Mouse (Mus musculus) gonadal fat pad, adult 2 months (tissue): ENCODE results near the gene Cdhr2. TPM values are rescaled to one million over a fixed set of nuclear protein-coding genes. Genes with fewer than 3 reads are reported as not detected.

Source experiments
- DNase-seq: peaks from one replicate; pipeline ENCODE4 v3.0.0-alpha.2; 2012; ENCODE audit warnings: low read depth
- polyA plus RNA-seq: library from polyadenylated mRNA; depleted of rRNA; stranded (reverse); fragments of >200 nt; gene quantifications from 2 replicates; pipeline ENCODE4 v1.2.3, GENCODE M21; 2012; rRNA removed

Gene Cdhr2
- polyA plus RNA-seq, 1 experiment, result 4.8 TPM

DNA sequence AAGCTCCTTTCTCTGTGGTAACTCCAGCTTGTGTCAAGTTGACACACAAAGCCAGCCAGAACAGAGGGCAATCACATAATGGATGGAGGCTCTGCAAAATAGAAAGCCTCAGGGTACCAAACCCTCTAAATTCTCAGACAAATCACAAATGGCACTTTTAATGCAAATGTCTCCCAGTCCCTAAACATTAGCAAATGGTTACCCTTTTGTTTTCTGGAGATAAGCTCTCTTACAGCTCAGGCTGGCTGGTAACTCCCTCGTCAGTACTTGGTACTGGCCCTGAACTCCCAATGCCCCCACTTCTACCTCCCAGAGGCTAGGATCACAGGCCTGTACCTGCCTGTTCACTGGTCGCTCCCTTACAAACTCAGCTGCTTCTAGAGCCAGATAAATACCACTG is 82.0 kb downstream of the Cdhr2 start:
- no peak for DNase-seq

DNA sequence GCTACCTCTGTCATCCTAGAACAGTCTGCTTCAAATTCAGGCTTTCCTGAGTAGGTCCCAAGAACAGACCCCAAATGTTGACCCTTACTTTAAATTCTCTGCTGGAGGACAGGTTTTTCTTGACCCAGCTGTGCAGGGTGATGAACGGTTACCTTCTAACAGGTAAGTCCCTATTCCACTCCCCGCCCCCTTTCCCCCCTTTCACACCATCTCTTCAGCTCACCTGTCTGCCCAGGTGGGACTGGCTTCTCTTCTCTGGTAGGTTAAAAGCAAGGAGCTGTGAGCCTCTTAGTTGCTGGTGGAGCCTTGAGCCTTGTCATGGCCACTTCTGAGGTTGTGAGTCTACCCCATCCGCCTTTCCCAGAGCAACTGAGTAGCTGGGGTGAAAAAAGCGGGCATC is 82.4 kb downstream of the Cdhr2 start, which contains the start of gene Eif4e1b:
Eif4e1b (plus strand) TSS at position 301 of the 400 bp plus-strand sequence.
- DNase-seq, result no peak

Other genes with a start within 250 kb of the Cdhr2 start
- gene Thoc3, start 232.6 kb upstream of the Cdhr2 start, polyA plus RNA-seq, result 21.6 and 30.9 TPM in 2 replicates
- 11.6 and 14.0 TPM in 2 replicates for gene Simc1, start 197.7 kb upstream of the Cdhr2 start, polyA plus RNA-seq
- gene 4833439L19Rik, start 136.0 kb upstream of the Cdhr2 start, polyA plus RNA-seq, result 151 and 158 TPM in 2 replicates
- 19.9 and 21.4 TPM in 2 replicates for gene Arl10, start 126.4 kb upstream of the Cdhr2 start, polyA plus RNA-seq
- gene Nop16, start 111.4 kb upstream of the Cdhr2 start, polyA plus RNA-seq, result 9.0 and 10.0 TPM in 2 replicates
- gene Higd2a, start 111.3 kb upstream of the Cdhr2 start, polyA plus RNA-seq, result 119 and 123 TPM in 2 replicates
- 45.1 and 46.0 TPM in 2 replicates for gene Cltb, start 90.1 kb upstream of the Cdhr2 start, polyA plus RNA-seq
- gene Faf2, start 79.7 kb upstream of the Cdhr2 start, polyA plus RNA-seq, result 32.7 and 35.9 TPM in 2 replicates
- 117 and 139 TPM in 2 replicates for gene Rnf44, start 7.6 kb upstream of the Cdhr2 start, polyA plus RNA-seq
- gene Gprin1, start 48.4 kb downstream of the Cdhr2 start, polyA plus RNA-seq, result 0.11 and 0.27 TPM in 2 replicates
- gene Sncb, start 65.1 kb downstream of the Cdhr2 start, polyA plus RNA-seq, result not detected in 2 replicates
- gene Eif4e1b, start 82.5 kb downstream of the Cdhr2 start, polyA plus RNA-seq, result 0.11 TPM in 1 of 2 replicates, not detected in the other
- gene Tspan17, start 87.9 kb downstream of the Cdhr2 start, polyA plus RNA-seq, result 26.9 and 44.3 TPM in 2 replicates
- gene Unc5a, start 247.9 kb downstream of the Cdhr2 start, polyA plus RNA-seq, result 9.2 and 13.9 TPM in 2 replicates